Mouse (Mus musculus) bone marrow, adult 2 months (tissue): ENCODE data around the gene Tent5b. TPM values are rescaled to one million over a fixed set of nuclear protein-coding genes. Genes with fewer than 3 reads are reported as not detected.

Source experiments
- H3K27ac ChIP-seq: fragments of 200-500 bp; 2 replicates; pipeline ENCODE4 v1.5.1; 2012; ENCODE audit warnings: low read depth, mild to moderate bottlenecking, control low read depth, inconsistent platforms, low read length; ENCODE audit not compliant: control insufficient read depth, poor library complexity, insufficient read depth
- H3K4me1 ChIP-seq: fragments of 200-500 bp; 2 replicates; pipeline ENCODE4 v1.6.1; 2011; ENCODE audit warnings: low read length; ENCODE audit not compliant: control insufficient read depth, insufficient read depth
- H3K4me3 ChIP-seq: fragments of 200-500 bp; replicated peaks from 2 replicates; pipeline ENCODE3; 2011; ENCODE audit warnings: mild to moderate bottlenecking, low read depth, low read length, control low read depth; ENCODE audit not compliant: control insufficient read depth
- CTCF ChIP-seq: fragments of 200-500 bp; IDR thresholded peaks from 2 replicates; pipeline ENCODE4 v1.5.1; 2011; ENCODE audit warnings: low read length, control low read depth; ENCODE audit not compliant: control insufficient read depth, insufficient read depth
- POLR2A ChIP-seq: fragments of 200-500 bp; IDR thresholded peaks from 2 replicates; pipeline ENCODE4 v1.6.1; 2011; ENCODE audit warnings: low read depth, mild to moderate bottlenecking, control low read depth, low read length, borderline replicate concordance; ENCODE audit not compliant: control insufficient read depth
- WGBS: fragments of 180-500 bp; shearing (Covaris S2); methylation state at CpG from one replicate; pipeline ENCODE4 v1.1.7; 2018; 5-methylcytosine and 5-hydroxymethylcytosine counted together
- polyA plus RNA-seq: library from polyadenylated mRNA; stranded (reverse); fragments of >200 nt; gene quantifications from 2 replicates; pipeline ENCODE4 v1.2.4, GENCODE M21; 2011; ENCODE audit warnings: low replicate concordance; ENCODE audit not compliant: missing spikeins, insufficient read depth, insufficient read length

Gene Tent5b
- polyA plus RNA-seq: not detected in 2 replicates

GRCm38 (mm10) chr4:133479458-133480184 lies at the start of gene Tent5b:
TSS of gene Tent5b (plus strand) at chr4:133480132.
- no peaks in the 10 kb centered on the region; the same call in 1 of the 2 replicates for H3K4me1 ChIP-seq
- no peak within 1 kb of the TSS for H3K27ac ChIP-seq
- H3K4me3 ChIP-seq: peak within 1 kb of the TSS; percentile 35
- 5% methylated on average over 29 of the region's 29 CpGs for WGBS
- TF ChIP-seq POLR2A (0 out of 2 replicates have a peak, but pooled peaks have one; percentile 23), CTCF (peak; percentile 72)

- TF ChIP-seq CTCF (no peak), POLR2A (no peak)
- 79% methylated on average over 6 of the region's 6 CpGs for WGBS
- no peak overlapping the region for H3K4me3 ChIP-seq
- no peak overlapping the region for H3K27ac ChIP-seq
- peaks cover 7% of the 10 kb centered on the region for H3K4me1 ChIP-seq
Observed at GRCm38 (mm10) chr4:133431508-133431907, 48.4 kb upstream of the Tent5b start.

GRCm38 (mm10) chr4:133432560-133433171 lies 47.3 kb upstream of the Tent5b start:
- Histone ChIP-seq H3K27ac (no peak overlapping the region), H3K4me3 (no peak overlapping the region), H3K4me1 (peaks cover 7% of the 10 kb centered on the region)
- TF ChIP-seq POLR2A: no peak
- no peak for TF ChIP-seq CTCF
- 78% methylated on average over 17 of the region's 17 CpGs for WGBS

- Histone ChIP-seq H3K4me1 (peaks cover 7% of the 10 kb centered on the region), H3K4me3 (no peak overlapping the region), H3K27ac (no peak overlapping the region)
- WGBS: 77% methylated on average over 11 of the region's 11 CpGs
- TF ChIP-seq CTCF (no peak), POLR2A (no peak)
Observed at GRCm38 (mm10) chr4:133435921-133436320, 44.0 kb upstream of the Tent5b start.

GRCm38 (mm10) chr4:133439460-133440376 lies 40.2 kb upstream of the Tent5b start:
- 10% methylated on average over 17 of the region's 17 CpGs for WGBS
- H3K4me1 ChIP-seq: no peaks in the 10 kb centered on the region
- H3K4me3 ChIP-seq: no peak overlapping the region
- TF ChIP-seq POLR2A (no peak), CTCF (no peak)
- no peak overlapping the region; the same call in 1 of the 2 replicates for H3K27ac ChIP-seq

- Histone ChIP-seq H3K27ac (peak overlapping the region; percentile 50; the same call in 1 of the 2 replicates), H3K4me3 (no peak overlapping the region), H3K4me1 (no peaks in the 10 kb centered on the region)
- 6% methylated on average over 6 of the region's 6 CpGs for WGBS
- TF ChIP-seq POLR2A (no peak), CTCF (no peak)
Observed at GRCm38 (mm10) chr4:133440377-133440795, 39.5 kb upstream of the Tent5b start.

GRCm38 (mm10) chr4:133442194-133442593 lies 37.7 kb upstream of the Tent5b start:
- TF ChIP-seq CTCF: no peak
- TF ChIP-seq POLR2A: no peak
- 79% methylated on average over 3 of the region's 3 CpGs for WGBS
- Histone ChIP-seq H3K4me1 (no peaks in the 10 kb centered on the region), H3K27ac (no peak overlapping the region), H3K4me3 (no peak overlapping the region)

GRCm38 (mm10) chr4:133443085-133443484 lies 36.8 kb upstream of the Tent5b start:
- H3K4me3 ChIP-seq: no peak overlapping the region
- TF ChIP-seq POLR2A: no peak
- TF ChIP-seq CTCF: no peak
- H3K27ac ChIP-seq: no peak overlapping the region
- WGBS: 58% methylated on average over 5 of the region's 5 CpGs
- no peaks in the 10 kb centered on the region for H3K4me1 ChIP-seq
